20 mouse cellular contexts compared by ENCODE assay signal in the genomic region with DNA sequence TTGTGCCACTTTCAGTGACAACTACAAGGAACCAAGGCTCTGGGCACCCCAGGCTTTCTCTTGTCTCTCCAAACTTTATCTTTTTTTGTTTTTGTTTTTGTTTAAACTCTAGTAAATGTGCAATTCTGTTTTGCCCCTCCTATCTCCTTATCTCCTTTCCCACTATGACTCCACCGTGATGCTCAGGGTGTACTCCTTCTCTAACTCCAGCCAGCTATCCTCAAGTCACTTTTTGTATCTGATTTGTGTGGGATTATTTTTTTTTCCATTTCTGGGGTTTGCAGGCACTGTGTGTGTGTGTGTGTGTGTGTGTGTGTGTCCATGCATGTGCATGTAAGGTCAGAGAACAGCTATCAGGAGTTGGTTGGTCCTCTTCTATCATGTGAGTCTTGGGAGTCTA. TPM values are rescaled to one million over a fixed set of nuclear protein-coding genes. Genes with fewer than 3 reads are reported as not detected.
DNase-seq lines count a peak whose midpoint lies in the region; ATAC-seq and TF ChIP-seq lines count a peak whose summit lies in the region.
"Had no signal": no experiment of that assay in that cellular context is flagged by ENCODE, and none has a peak within 500 bp of the region (broad histone marks: within the 10 kb centered on the region; RNA-seq: fewer than 3 reads in every experiment).

No protein-coding gene starts in this region.

- H3K4me3 ChIP-seq in kidney, embryonic 14.5 days (ENCODE audit: low read length) = no peak overlapping the region
- H3K4me3 ChIP-seq in liver, embryonic 13.5 days (replicated peaks) = peak overlapping the region; percentile 85; the same call in 1 of the 2 replicates
- no peak overlapping the region for H3K4me3 ChIP-seq in stomach, postnatal 0 days (ENCODE audit: low read depth, low read length)

- no peak for DNase-seq in kidney, adult 8-10 months
- DNase-seq in 416B (ENCODE audit: low read depth) = peak; percentile 46
- peak; percentile 20 for DNase-seq in c-Kit-positive CD71-positive TER-119-negative erythroid progenitor cells, embryonic 14.5 days (ENCODE audit: low read depth)
- no peak for DNase-seq in liver, embryonic 13.5 days
- no peak for DNase-seq in urinary bladder, postnatal 10 days (ENCODE audit: low spot score)
- DNase-seq in thymus, adult 18-20 months = no peak
- no peak for DNase-seq in stomach, postnatal 0 days (ENCODE audit: low spot score)
- DNase-seq: cerebellum, postnatal 10 days; heart, postnatal 36 days; left cerebral cortex, postnatal 4 days; lung, adult 2 months; lung, postnatal 36 days; retina, postnatal 1 day; thymus, postnatal 14 days had no signal

- ATAC-seq in kidney, embryonic 14.5 days (ENCODE audit: low FRiP score, low TSS enrichment) = no peak
- ATAC-seq in liver, embryonic 13.5 days (ENCODE audit: low read depth) = no peak
- no peak for ATAC-seq in stomach, postnatal 0 days (ENCODE audit: low FRiP score, low TSS enrichment)
- ATAC-seq: forebrain, embryonic 15.5 days; midbrain, embryonic 13.5 days had no signal

- no peaks in the 10 kb centered on the region for H3K36me3 ChIP-seq in kidney, embryonic 14.5 days (ENCODE audit: control insufficient read depth, insufficient read depth, low read length)
- H3K36me3 ChIP-seq in liver, embryonic 13.5 days = no peaks in the 10 kb centered on the region
- no peaks in the 10 kb centered on the region for H3K36me3 ChIP-seq in stomach, postnatal 0 days (ENCODE audit: control insufficient read depth, insufficient read depth, low read length)
- H3K36me3 ChIP-seq: forebrain, embryonic 15.5 days; heart, embryonic 13.5 days; hindbrain, embryonic 15.5 days; midbrain, embryonic 13.5 days had no signal

- peaks cover 22% of the 10 kb centered on the region for H3K4me1 ChIP-seq in kidney, embryonic 14.5 days (ENCODE audit: control insufficient read depth, insufficient read depth, low read length)
- peaks cover 51% of the 10 kb centered on the region for H3K4me1 ChIP-seq in liver, embryonic 13.5 days (replicated peaks)
- no peaks in the 10 kb centered on the region; the same call in 1 of the 2 replicates for H3K4me1 ChIP-seq in stomach, postnatal 0 days (replicated peaks; ENCODE audit: control insufficient read depth, insufficient read depth)

- no peaks in the 10 kb centered on the region for H3K27me3 ChIP-seq in kidney, embryonic 14.5 days (ENCODE audit: control insufficient read depth, insufficient read depth, low read length)
- no peaks in the 10 kb centered on the region for H3K27me3 ChIP-seq in liver, embryonic 13.5 days
- no peaks in the 10 kb centered on the region for H3K27me3 ChIP-seq in stomach, postnatal 0 days (ENCODE audit: control insufficient read depth, insufficient read depth, low read length)
- H3K27me3 ChIP-seq: forebrain, embryonic 15.5 days; heart, embryonic 13.5 days; hindbrain, embryonic 15.5 days; midbrain, embryonic 13.5 days had no signal

- H3K27ac ChIP-seq in kidney, embryonic 14.5 days (ENCODE audit: low read depth, low read length) = peak overlapping the region; percentile 74; the same call in 1 of the 2 replicates
- H3K27ac ChIP-seq in liver, embryonic 13.5 days = peak overlapping the region; percentile 90
- no peak overlapping the region for H3K27ac ChIP-seq in stomach, postnatal 0 days (replicated peaks)
- H3K27ac ChIP-seq: forebrain, embryonic 15.5 days; hindbrain, embryonic 15.5 days; midbrain, embryonic 13.5 days had no signal

- no peaks in the 10 kb centered on the region for H3K9me3 ChIP-seq in kidney, embryonic 14.5 days (ENCODE audit: control insufficient read depth, low read length)
- H3K9me3 ChIP-seq in liver, embryonic 13.5 days (replicated peaks) = no peaks in the 10 kb centered on the region
- H3K9me3 ChIP-seq in stomach, postnatal 0 days (ENCODE audit: control insufficient read depth, low read length) = no peaks in the 10 kb centered on the region
- H3K9me3 ChIP-seq: forebrain, embryonic 15.5 days; heart, embryonic 13.5 days; hindbrain, embryonic 15.5 days; midbrain, embryonic 13.5 days had no signal

- no peak for TF ChIP-seq EP300 in stomach, postnatal 0 days (optimal IDR thresholded peaks at IDR 0.05)

- TF ChIP-seq CTCF in stomach, postnatal 0 days (IDR thresholded peaks at IDR 0.05; ENCODE audit: low read depth) = no peak

- H3K4me2 ChIP-seq in kidney, embryonic 14.5 days (replicated peaks; ENCODE audit: low read depth, low read length) = no peak overlapping the region
- H3K4me2 ChIP-seq in liver, embryonic 13.5 days = peak overlapping the region; percentile 91
- H3K4me2 ChIP-seq in stomach, postnatal 0 days (replicated peaks; ENCODE audit: low read depth) = no peak overlapping the region

- no peak overlapping the region for H3K9ac ChIP-seq in kidney, embryonic 14.5 days (ENCODE audit: low read depth, low read length)
- 0 out of 2 replicates have a peak overlapping the region, but pooled peaks have one; percentile 93 for H3K9ac ChIP-seq in liver, embryonic 13.5 days
- H3K9ac ChIP-seq in stomach, postnatal 0 days (ENCODE audit: low read length) = no peak overlapping the region

- 88% methylated on average over 1 of the region's 1 CpGs for WGBS in kidney, embryonic 14.5 days
- WGBS in liver, embryonic 13.5 days (ENCODE audit: insufficient replicate concordance) = 16% methylated on average over 1 of the region's 1 CpGs
- 64% methylated on average over 1 of the region's 1 CpGs for WGBS in stomach, postnatal 0 days

RNA-seq across cellular contexts. Expression of a gene that starts 1.7 kb away (rescaled TPM):
- polyA plus RNA-seq in kidney, embryonic 14.5 days (2014; fragmentation: Nextera tagmentation; extraction: Ambion mirVana) = 15.3 and 20.9 TPM in 2 replicates
- polyA plus RNA-seq in liver, embryonic 13.5 days (2015; fragmentation: Nextera tagmentation; extraction: Ambion mirVana) = 9.9 and 12.0 TPM in 2 replicates
- polyA plus RNA-seq in stomach, postnatal 0 days (2015; fragmentation: Nextera tagmentation; extraction: Ambion mirVana) = 36.9 and 41.2 TPM in 2 replicates

RNA-seq across cellular contexts. Expression of a gene that starts 14.5 kb away (rescaled TPM):
- 59.7 and 70.8 TPM in 2 replicates for polyA plus RNA-seq in kidney, embryonic 14.5 days (2014; fragmentation: Nextera tagmentation; extraction: Ambion mirVana)
- 19.6 and 21.0 TPM in 2 replicates for polyA plus RNA-seq in liver, embryonic 13.5 days (2015; fragmentation: Nextera tagmentation; extraction: Ambion mirVana)
- 23.7 and 25.3 TPM in 2 replicates for polyA plus RNA-seq in stomach, postnatal 0 days (2015; fragmentation: Nextera tagmentation; extraction: Ambion mirVana)

RNA-seq across cellular contexts. Expression of a gene that starts 39.4 kb away (rescaled TPM):
- polyA plus RNA-seq in kidney, embryonic 14.5 days (2014; fragmentation: Nextera tagmentation; extraction: Ambion mirVana) = not detected in 2 replicates
- polyA plus RNA-seq in liver, embryonic 13.5 days (2015; fragmentation: Nextera tagmentation; extraction: Ambion mirVana) = not detected in 2 replicates
- polyA plus RNA-seq in stomach, postnatal 0 days (2015; fragmentation: Nextera tagmentation; extraction: Ambion mirVana) = not detected in 2 replicates
- polyA plus RNA-seq: C2C12; forebrain, embryonic 15.5 days; heart, embryonic 13.5 days; hindbrain, embryonic 15.5 days; lung, adult 2 months; midbrain, embryonic 13.5 days had no signal

Comparison
In these comparisons a context has a peak if more than half of its experiments do, and no peak if none do; other contexts are left out.
1. DNase-seq: peak in 416B (single experiment) and c-Kit-positive CD71-positive TER-119-negative erythroid progenitor cells, embryonic 14.5 days (single experiment); none in kidney, adult 8-10 months (0 of 2), liver, embryonic 13.5 days (single experiment), urinary bladder, postnatal 10 days (single experiment), thymus, adult 18-20 months (0 of 2) and stomach, postnatal 0 days (single experiment).